Comparison of ENCODE assay signal across 22 mouse cellular contexts in the genomic region with DNA sequence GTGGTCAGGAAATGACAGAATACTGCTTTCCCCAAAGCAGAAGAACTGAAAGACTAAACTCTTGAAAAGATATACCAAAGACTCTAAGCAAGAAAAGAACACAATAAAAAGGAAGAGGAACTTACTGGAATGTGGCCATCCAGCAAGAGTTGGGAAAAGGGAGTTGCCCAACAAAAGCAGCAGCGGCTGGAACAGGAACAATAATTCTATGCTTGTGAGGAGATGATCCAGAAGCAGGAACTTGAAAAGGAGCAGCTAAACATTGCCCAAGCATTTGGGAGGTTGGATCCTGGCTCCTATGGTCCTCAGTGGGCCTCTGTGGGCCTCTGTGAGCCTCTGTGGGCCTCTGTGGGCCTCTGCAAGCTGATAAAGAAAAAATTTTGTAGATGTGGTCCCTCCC.
"Had no signal": no experiment of that assay in that cellular context is flagged by ENCODE, and none has a peak within 500 bp of the region (broad histone marks: within the 10 kb centered on the region; RNA-seq: fewer than 3 reads in every experiment).

No protein-coding gene starts in this region.

- H3K4me2 ChIP-seq: limb, embryonic 12.5 days; limb, embryonic 15.5 days; liver, embryonic 11.5 days; lung, embryonic 14.5 days; midbrain, embryonic 11.5 days; neural tube, embryonic 12.5 days; neural tube, embryonic 15.5 days; stomach, embryonic 15.5 days had no signal

- H3K9me3 ChIP-seq: limb, embryonic 12.5 days; limb, embryonic 15.5 days; neural tube, embryonic 12.5 days; neural tube, embryonic 15.5 days; stomach, embryonic 15.5 days had no signal

- H3K9ac ChIP-seq: limb, embryonic 12.5 days; limb, embryonic 15.5 days; liver, embryonic 14.5 days; liver, postnatal 0 days; lung, embryonic 14.5 days; neural tube, embryonic 12.5 days; neural tube, embryonic 15.5 days; stomach, embryonic 15.5 days had no signal

- DNase-seq: kidney, adult 9 months; kidney, postnatal 36 days; left cerebral cortex, postnatal 4 days; liver, postnatal 0 days; lung, embryonic 14.5 days; midbrain, embryonic 14.5 days; right cerebral cortex, adult 18-20 months; right cerebral cortex, postnatal 14 days; right cerebral cortex, postnatal 4 days; thymus, postnatal 14 days; thymus, postnatal 4 days had no signal

- H3K27ac ChIP-seq: kidney, postnatal 0 days; limb, embryonic 12.5 days; limb, embryonic 15.5 days; liver, embryonic 14.5 days; macrophage; neural tube, embryonic 12.5 days; neural tube, embryonic 15.5 days; stomach, embryonic 15.5 days had no signal

- H3K4me1 ChIP-seq: limb, embryonic 12.5 days; limb, embryonic 15.5 days; neural tube, embryonic 12.5 days; neural tube, embryonic 15.5 days; stomach, embryonic 15.5 days had no signal

- ATAC-seq: liver, postnatal 0 days; lung, postnatal 0 days had no signal

- H3K4me3 ChIP-seq: limb, embryonic 12.5 days; limb, embryonic 15.5 days; neural tube, embryonic 12.5 days; neural tube, embryonic 15.5 days; stomach, embryonic 15.5 days had no signal

- H3K36me3 ChIP-seq: limb, embryonic 12.5 days; limb, embryonic 15.5 days; neural tube, embryonic 12.5 days; neural tube, embryonic 15.5 days; stomach, embryonic 15.5 days had no signal

- H3K27me3 ChIP-seq: limb, embryonic 12.5 days; limb, embryonic 15.5 days; neural tube, embryonic 12.5 days; neural tube, embryonic 15.5 days; stomach, embryonic 15.5 days had no signal
